Mouse (Mus musculus) CH12.LX (cell line): Measurements from ENCODE around the gene Slc35f2. TPM values are rescaled to one million over a fixed set of nuclear protein-coding genes. Genes with fewer than 3 reads are reported as not detected.

ENCODE experiments used
- DNase-seq: peaks from one replicate; pipeline ENCODE4 v3.0.0-alpha.2; 2013; ENCODE audit errors: extremely low read depth
- H3K27ac ChIP-seq: 2 replicates; pipeline ENCODE4 v1.5.1; 2012; ENCODE audit warnings: low read depth, mild to moderate bottlenecking, control low read depth, moderate library complexity; ENCODE audit not compliant: insufficient read depth
- H3K27me3 ChIP-seq: replicated peaks from 2 replicates; pipeline ENCODE3; 2012; ENCODE audit warnings: inconsistent platforms
- H3K36me3 ChIP-seq, 2 experiments: replicated peaks in 1 of 2; 2 replicates each; pipeline versions ENCODE3 to v1.6.1; 2012; ENCODE audit warnings: inconsistent platforms in 1 of 2, low read length in 1 of 2, mild to moderate bottlenecking in 1 of 2, mixed read lengths in 1 of 2, moderate library complexity in 1 of 2; ENCODE audit not compliant: control insufficient read depth in 1 of 2, insufficient read depth in 1 of 2
- H3K4me1 ChIP-seq, 2 experiments: 2 replicates each; pipeline ENCODE4 v1.6.1; 2012; ENCODE audit warnings: inconsistent platforms in 1 of 2, moderate library complexity in 1 of 2; ENCODE audit not compliant: insufficient read depth in 2 of 2, control insufficient read depth in 1 of 2
- H3K4me2 ChIP-seq: 2 replicates; pipeline ENCODE4 v1.6.1; 2012; ENCODE audit warnings: low read depth, mild to moderate bottlenecking, control low read depth; ENCODE audit not compliant: poor library complexity, insufficient read depth, severe bottlenecking
- H3K4me3 ChIP-seq, 3 experiments: fragments of 150-350 bp in 1 of 3; sonication (generic) in 1 of 3; replicated peaks in 1 of 3; 2 replicates each; pipeline versions ENCODE3 to v1.5.1; 2011 to 2012; ENCODE audit warnings: low read depth in 2 of 3, low read length in 2 of 3, mild to moderate bottlenecking in 2 of 3, moderate library complexity in 2 of 3, control low read depth in 1 of 3, improper control_type of control experiment in 1 of 3, inconsistent platforms in 1 of 3, mixed read lengths in 1 of 3; ENCODE audit not compliant: poor library complexity in 1 of 3
- H3K79me2 ChIP-seq: replicated peaks from 2 replicates; pipeline ENCODE4 v1.6.1; 2012; ENCODE audit warnings: mild to moderate bottlenecking, moderate library complexity; ENCODE audit not compliant: control insufficient read depth, poor library complexity, insufficient read depth, severe bottlenecking; ENCODE audit errors: extremely low read depth
- H3K9ac ChIP-seq: 2 replicates; pipeline ENCODE4 v1.6.1; 2012; ENCODE audit warnings: low read depth, mild to moderate bottlenecking, control low read depth, moderate library complexity; ENCODE audit not compliant: insufficient read depth
- H3K9me3 ChIP-seq: replicated peaks from 2 replicates; pipeline ENCODE3; 2012; ENCODE audit warnings: low read length, inconsistent platforms, mixed read lengths
- CHD2 ChIP-seq: IDR thresholded peaks from 2 replicates; pipeline ENCODE4 v1.6.1; 2011; ENCODE audit warnings: low read length, improper control_type of control experiment
- ELF1 ChIP-seq: IDR thresholded peaks from 2 replicates; pipeline ENCODE4 v1.6.1; 2014; ENCODE audit warnings: low read depth, mild to moderate bottlenecking, inconsistent platforms, low read length, improper control_type of control experiment
- EP300 ChIP-seq: IDR thresholded peaks from 2 replicates; pipeline ENCODE4 v1.6.1; 2011; ENCODE audit warnings: low read length, improper control_type of control experiment
- ETS1 ChIP-seq: conservative IDR thresholded peaks from 2 replicates; pipeline ENCODE4 v1.6.1; 2012; ENCODE audit warnings: low read depth, mild to moderate bottlenecking, inconsistent platforms, low read length, improper control_type of control experiment, moderate library complexity
- IRF4 ChIP-seq: IDR thresholded peaks from 2 replicates; pipeline ENCODE4 v1.6.1; 2014; ENCODE audit warnings: low read depth, mild to moderate bottlenecking, inconsistent platforms, low read length, improper control_type of control experiment
- KAT2A ChIP-seq: IDR thresholded peaks from 2 replicates; pipeline ENCODE4 v1.6.1; 2012; ENCODE audit warnings: low read length, improper control_type of control experiment, inconsistent platforms; ENCODE audit not compliant: insufficient replicate concordance
- MAFK ChIP-seq: IDR thresholded peaks from 2 replicates; pipeline ENCODE4 v1.6.1; 2011; ENCODE audit warnings: low read length, improper control_type of control experiment; ENCODE audit not compliant: insufficient replicate concordance
- MXI1 ChIP-seq: IDR thresholded peaks from 2 replicates; pipeline ENCODE4 v1.6.1; 2011; ENCODE audit warnings: mild to moderate bottlenecking, low read depth, low read length, improper control_type of control experiment
- MYC ChIP-seq: IDR thresholded peaks from 2 replicates; pipeline ENCODE4 v1.6.1; 2011; ENCODE audit warnings: low read depth, mild to moderate bottlenecking, improper control_type of control experiment, low read length
- PAX5 ChIP-seq: IDR thresholded peaks from 2 replicates; pipeline ENCODE4 v1.6.1; 2012; ENCODE audit warnings: low read length, inconsistent platforms, mixed read lengths
- POLR2A ChIP-seq: IDR thresholded peaks from 2 replicates; pipeline ENCODE4 v1.6.1; 2011; ENCODE audit warnings: low read depth, mild to moderate bottlenecking, improper control_type of control experiment, low read length
- POLR2AphosphoS2 ChIP-seq: IDR thresholded peaks from 2 replicates; pipeline ENCODE4 v1.6.1; 2011; ENCODE audit warnings: low read depth, low read length, improper control_type of control experiment
- RAD21 ChIP-seq: IDR thresholded peaks from 2 replicates; pipeline ENCODE4 v1.6.1; 2011; ENCODE audit warnings: low read depth, mild to moderate bottlenecking, low read length, improper control_type of control experiment, moderate library complexity
- SIN3A ChIP-seq: IDR thresholded peaks from 2 replicates; pipeline ENCODE4 v1.6.1; 2012; ENCODE audit warnings: low read length, improper control_type of control experiment, inconsistent platforms
- SMC3 ChIP-seq: IDR thresholded peaks from 2 replicates; pipeline ENCODE4 v1.6.1; 2011; ENCODE audit warnings: low read depth, low read length, improper control_type of control experiment
- USF1 ChIP-seq: IDR thresholded peaks from 2 replicates; pipeline ENCODE4 v1.6.1; 2014; ENCODE audit warnings: low read depth, mild to moderate bottlenecking, inconsistent platforms, low read length, improper control_type of control experiment
- ZC3H11A ChIP-seq: IDR thresholded peaks from 2 replicates; pipeline ENCODE4 v1.6.1; 2012; ENCODE audit warnings: low read depth, mild to moderate bottlenecking, inconsistent platforms, low read length, improper control_type of control experiment
- ZMIZ1 ChIP-seq: IDR thresholded peaks from 2 replicates; pipeline ENCODE4 v1.6.1; 2012; ENCODE audit warnings: low read depth, mild to moderate bottlenecking, inconsistent platforms, low read length, improper control_type of control experiment
- ZNF384 ChIP-seq: IDR thresholded peaks from 2 replicates; pipeline ENCODE4 v1.6.1; 2012; ENCODE audit warnings: low read depth, low read length, improper control_type of control experiment, inconsistent platforms
- dilution Hi-C: fragments of 300-500 bp; cut with MboI; formaldehyde crosslinking; loops from 2 replicates; pipeline ENCODE4 v1.14.3; 2020; ENCODE audit warnings: low sequenced_read_pairs; ENCODE audit not compliant: extremely low pct_unique_long_range_greater_than_20kb, extremely low pct_ligation_motif_present
- in situ Hi-C: fragments of 300-500 bp; cut with MboI; formaldehyde crosslinking; loops from 3 replicates; pipeline ENCODE4 v1.14.3; 2019; ENCODE audit warnings: low sequenced_read_pairs, low pct_ligation_motif_present, low pct_unique_long_range_greater_than_20kb, mixed read lengths
- polyA plus RNA-seq: library from polyadenylated mRNA; unstranded; fragments of >175 nt; gene quantifications from 2 replicates; pipeline ENCODE4 v1.2.1, GENCODE M21; 2012; ENCODE audit warnings: low read depth; ENCODE audit not compliant: insufficient read length
- total RNA-seq, 2 experiments: library from RNA; depleted of rRNA; stranded (reverse); fragments of 300-350 nt in 1 of 2; fragments of >200 nt in 1 of 2; gene quantifications; 2 replicates each; pipeline ENCODE4 v1.2.3; 2012 to 2014

Slc35f2 gene
- total RNA-seq (2012; rRNA removed) (3.1 and 3.4 TPM in 2 replicates), total RNA-seq (2014; rRNA removed) (0.13 and 0.14 TPM in 2 replicates), polyA plus RNA-seq (0.25 and 0.47 TPM in 2 replicates)

DNA sequence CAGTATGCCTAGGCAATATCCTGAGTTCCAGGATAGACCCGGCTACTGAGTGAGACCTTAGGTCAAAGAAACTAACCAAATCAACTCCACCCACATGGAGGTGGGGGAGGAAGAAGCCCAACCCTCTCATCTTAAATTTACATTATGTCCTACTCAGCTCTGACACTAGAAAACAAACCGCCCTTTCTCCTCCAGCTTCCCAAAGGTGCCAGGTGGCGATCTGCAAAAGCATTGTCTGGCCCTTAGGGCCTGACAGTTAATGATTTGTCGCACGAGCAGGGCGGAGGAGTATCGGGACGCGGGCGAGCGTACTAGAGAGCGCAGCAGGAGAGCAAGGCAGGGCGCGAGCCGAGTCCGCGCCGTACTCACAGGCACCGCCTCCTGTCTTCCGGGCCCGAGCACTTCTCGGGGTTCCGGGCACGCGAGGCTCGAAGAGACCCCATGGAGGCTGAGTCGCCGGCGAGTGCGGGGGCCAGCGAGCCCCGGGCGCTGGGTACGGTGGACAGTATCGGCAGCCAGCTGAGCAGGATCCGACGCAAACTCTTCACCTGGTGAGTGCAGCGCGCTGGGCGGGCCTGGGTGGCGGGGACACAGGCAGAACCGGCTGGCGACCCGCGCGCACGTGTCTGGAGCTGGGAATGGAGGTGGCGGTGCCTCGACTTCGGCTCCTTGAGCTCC, at the start of gene Slc35f2:
Slc35f2 (plus strand) TSS at position 195 of the 678 bp plus-strand sequence.
- TF ChIP-seq SMC3 (no peak), POLR2AphosphoS2 (no peak), POLR2A (peak; percentile 32; the same call in 1 of the 2 replicates), MXI1 (peak; percentile 24; the same call in 1 of the 2 replicates), USF1 (no peak), EP300 (no peak)
- Histone ChIP-seq H3K4me1 (no peaks in the 10 kb centered on the region), H3K9ac (0 out of 2 replicates have a peak within 1 kb of the TSS, but pooled peaks have one; percentile 21), H3K4me3 (peak within 1 kb of the TSS in 2 of 3 experiments; percentile 8 to 57), H3K27me3 (no peaks in the 10 kb centered on the region), H3K36me3 (no peaks in the 10 kb centered on the region), H3K79me2 (no peaks in the 10 kb centered on the region), H3K4me2 (peak within 1 kb of the TSS; percentile 71), H3K9me3 (no peaks in the 10 kb centered on the region), H3K27ac (no peak within 1 kb of the TSS)
- DNase-seq: no peak
- in situ Hi-C loops (no loop called here), dilution Hi-C loops (no loop called here)

DNA sequence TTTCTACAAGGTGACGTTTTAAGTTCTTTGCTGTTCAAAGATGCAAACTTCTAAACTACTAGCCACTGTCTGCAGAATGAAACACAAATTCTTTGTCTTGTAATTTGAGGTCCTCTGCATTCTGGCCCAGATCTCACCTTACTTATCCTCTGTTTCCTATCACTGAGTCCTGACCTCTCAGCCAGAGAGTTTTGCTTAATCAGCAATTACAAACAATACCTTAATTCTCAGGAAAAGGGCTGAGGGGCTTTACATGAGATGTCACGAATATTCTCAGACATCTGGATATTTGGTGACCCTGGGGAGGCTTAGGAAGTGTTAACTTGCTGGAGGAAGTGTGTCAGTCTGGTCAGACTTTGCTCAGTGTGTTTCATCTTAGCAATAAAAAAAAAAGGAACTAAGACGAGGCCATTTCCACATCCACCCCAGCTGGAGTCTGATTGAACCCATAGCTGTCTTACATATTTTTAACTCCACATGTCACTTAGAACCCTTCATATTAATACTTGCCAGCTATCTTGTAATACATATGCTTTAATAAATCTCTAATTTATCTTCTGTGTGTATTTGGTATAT, 30.4 kb upstream of the Slc35f2 start:
- dilution Hi-C loops: no loop called here
- in situ Hi-C loops: no loop called here
- TF ChIP-seq KAT2A: no peak
- TF ChIP-seq PAX5: no peak
- no peak for TF ChIP-seq SIN3A
- TF ChIP-seq MYC: no peak
- no peak for TF ChIP-seq CHD2
- no peak for TF ChIP-seq SMC3
- TF ChIP-seq RAD21: no peak
- TF ChIP-seq MAFK: peak; percentile 88
- no peak for TF ChIP-seq ZMIZ1
- TF ChIP-seq ETS1: no peak
- TF ChIP-seq USF1: no peak
- TF ChIP-seq POLR2A: no peak
- peak; percentile 46; the same call in 1 of the 2 replicates for TF ChIP-seq ZNF384
- no peak for TF ChIP-seq ZC3H11A
- TF ChIP-seq ELF1: no peak
- no peak for TF ChIP-seq IRF4
- TF ChIP-seq POLR2AphosphoS2: no peak
- Histone ChIP-seq H3K79me2 (no peaks in the 10 kb centered on the region), H3K9ac (no peak overlapping the region), H3K27ac (no peak overlapping the region), H3K36me3 (no peaks in the 10 kb centered on the region), H3K4me2 (no peak overlapping the region), H3K9me3 (no peaks in the 10 kb centered on the region), H3K27me3 (no peaks in the 10 kb centered on the region), H3K4me3 (no peak overlapping the region), H3K4me1 (peaks cover 0 to 12% of the 10 kb centered on the region in 2 experiments; a peak in 2 of 4 replicates)
- DNase-seq: peak; percentile 12
